Mouse (Mus musculus) yolk sac, embryonic 10.5 days (tissue): ENCODE results near the gene Ppfibp2.
A peak's percentile ranks its signal among the peaks of the same experiment; 100 is the strongest.

Source experiments
- DNase-seq: peaks from one replicate; pipeline ENCODE4 v3.0.0-alpha.2; 2017; ENCODE audit warnings: low spot score

The Ppfibp2 gene

GRCm38 (mm10) chr7:107702461-107703380 lies 107.7 kb downstream of the Ppfibp2 start:
- DNase-seq: no peak

- no peak for DNase-seq
Observed at GRCm38 (mm10) chr7:107705941-107706340, 110.9 kb downstream of the Ppfibp2 start.

GRCm38 (mm10) chr7:107707650-107708049 lies 112.6 kb downstream of the Ppfibp2 start:
- DNase-seq: no peak

GRCm38 (mm10) chr7:107708491-107709112 lies 113.6 kb downstream of the Ppfibp2 start:
- peak; percentile 76 for DNase-seq

- no peak for DNase-seq
Observed at GRCm38 (mm10) chr7:107712743-107713142, 117.7 kb downstream of the Ppfibp2 start.

GRCm38 (mm10) chr7:107714067-107714466 lies 119.1 kb downstream of the Ppfibp2 start:
- DNase-seq: no peak

GRCm38 (mm10) chr7:107720771-107721170 lies 125.8 kb downstream of the Ppfibp2 start:
- DNase-seq: no peak

- no peak for DNase-seq
Observed at GRCm38 (mm10) chr7:107722536-107722935, 127.5 kb downstream of the Ppfibp2 start.

- DNase-seq: no peak
Observed at GRCm38 (mm10) chr7:107727538-107727937, 132.5 kb downstream of the Ppfibp2 start.

- DNase-seq: no peak
Observed at GRCm38 (mm10) chr7:107730587-107730986, 135.6 kb downstream of the Ppfibp2 start.

- DNase-seq: no peak
Observed at GRCm38 (mm10) chr7:107733162-107733561, 138.2 kb downstream of the Ppfibp2 start.

- DNase-seq: no peak
Observed at GRCm38 (mm10) chr7:107738726-107739125, 143.7 kb downstream of the Ppfibp2 start.

- no peak for DNase-seq
Observed at GRCm38 (mm10) chr7:107742963-107743465, 148.0 kb downstream of the Ppfibp2 start.

GRCm38 (mm10) chr7:107744454-107744853 lies 149.4 kb downstream of the Ppfibp2 start:
- no peak for DNase-seq

- DNase-seq: no peak
Observed at GRCm38 (mm10) chr7:107745111-107745510, 150.1 kb downstream of the Ppfibp2 start.

- no peak for DNase-seq
Observed at GRCm38 (mm10) chr7:107746036-107746435, 151.0 kb downstream of the Ppfibp2 start.

GRCm38 (mm10) chr7:107747476-107747875 lies 152.5 kb downstream of the Ppfibp2 start:
- DNase-seq: no peak

- DNase-seq: peak; percentile 45
Observed at GRCm38 (mm10) chr7:107747954-107748353, 152.9 kb downstream of the Ppfibp2 start.

GRCm38 (mm10) chr7:107749270-107749669 lies 154.3 kb downstream of the Ppfibp2 start:
- peak; percentile 39 for DNase-seq

GRCm38 (mm10) chr7:107749721-107750120 lies 154.7 kb downstream of the Ppfibp2 start:
- DNase-seq: no peak

- DNase-seq: no peak
Observed at GRCm38 (mm10) chr7:107752031-107752520, 157.1 kb downstream of the Ppfibp2 start.

GRCm38 (mm10) chr7:107755905-107756304 lies 160.9 kb downstream of the Ppfibp2 start:
- no peak for DNase-seq

- DNase-seq: no peak
Observed at GRCm38 (mm10) chr7:107756748-107757147, 161.7 kb downstream of the Ppfibp2 start.
